Mouse (Mus musculus) telencephalon, adult 2 months (tissue): Measurements from ENCODE around the gene Unc119.

Experiments used
- DNase-seq: peaks from one replicate; pipeline ENCODE4 v3.0.0-alpha.2; 2011; ENCODE audit warnings: low read depth, low spot score

Gene Unc119

GRCm38 (mm10) chr11:78344328-78344889 is 1.1 kb downstream of the Unc119 start:
- no peak for DNase-seq

- no peak for DNase-seq
Observed at GRCm38 (mm10) chr11:78344890-78345715, 1.8 kb downstream of the Unc119 start.

GRCm38 (mm10) chr11:78345801-78346200 is 2.5 kb downstream of the Unc119 start:
- DNase-seq, result no peak

- no peak for DNase-seq
Observed at GRCm38 (mm10) chr11:78346326-78347069, 3.2 kb downstream of the Unc119 start.

GRCm38 (mm10) chr11:78347070-78347754 is 3.9 kb downstream of the Unc119 start:
- peak; percentile 46 for DNase-seq

- no peak for DNase-seq
Observed at GRCm38 (mm10) chr11:78347908-78348307, 4.6 kb downstream of the Unc119 start.

- no peak for DNase-seq
Observed at GRCm38 (mm10) chr11:78348474-78348873, 5.2 kb downstream of the Unc119 start.

- DNase-seq, result no peak
Observed at GRCm38 (mm10) chr11:78349441-78350358, 6.4 kb downstream of the Unc119 start.

- DNase-seq, result no peak
Observed at GRCm38 (mm10) chr11:78353081-78353480, 9.8 kb downstream of the Unc119 start.

GRCm38 (mm10) chr11:78354905-78355304 is 11.6 kb downstream of the Unc119 start:
- no peak for DNase-seq

- no peak for DNase-seq
Observed at GRCm38 (mm10) chr11:78355471-78356238, 12.4 kb downstream of the Unc119 start.

GRCm38 (mm10) chr11:78358330-78359007 is 15.2 kb downstream of the Unc119 start:
- DNase-seq, result no peak

- peak; percentile 51 for DNase-seq
Observed at GRCm38 (mm10) chr11:78360125-78360788, 17.0 kb downstream of the Unc119 start.

GRCm38 (mm10) chr11:78360789-78361131 is 17.5 kb downstream of the Unc119 start:
- no peak for DNase-seq

- DNase-seq, result no peak
Observed at GRCm38 (mm10) chr11:78363309-78364007, 20.2 kb downstream of the Unc119 start.

- DNase-seq, result no peak
Observed at GRCm38 (mm10) chr11:78364103-78364502, 20.8 kb downstream of the Unc119 start.

GRCm38 (mm10) chr11:78367456-78368225 is 24.4 kb downstream of the Unc119 start:
- DNase-seq, result no peak

GRCm38 (mm10) chr11:78370389-78370788 is 27.1 kb downstream of the Unc119 start:
- no peak for DNase-seq
